Mouse (Mus musculus): ENCODE measurements around the gene Grtp1.

- TF ChIP-seq EP300 (IDR thresholded peaks at IDR 0.05; ENCODE audit: insufficient read depth, low read depth, low read length), result no peak
- no peak for TF ChIP-seq CTCF (IDR thresholded peaks at IDR 0.05; ENCODE audit: low read depth, low read length)
Measured at GRCm38 (mm10) chr8:13180911-13181690, 19.3 kb downstream of the Grtp1 start.

All from ES-Bruce4 (cell line).